Mouse (Mus musculus) E14TG2a.4 (cell line): Measurements from ENCODE around the gene Sox5.

Source experiments
- CTCF ChIP-seq: conservative IDR thresholded peaks from 2 replicates; pipeline ENCODE4 v1.5.1; 2014; ENCODE audit warnings: low read length
- NANOG ChIP-seq: IDR thresholded peaks from 2 replicates; pipeline ENCODE4 v1.6.1; 2014; ENCODE audit warnings: borderline replicate concordance, low read length, mixed read lengths
- POU5F1 ChIP-seq: IDR thresholded peaks from 2 replicates; pipeline ENCODE4 v1.6.1; 2014; ENCODE audit warnings: low read length, borderline replicate concordance

GRCm38 (mm10) chr6:144151957-144152356 lies 629.8 kb downstream of the Sox5 start:
- no peak for TF ChIP-seq CTCF
- no peak for TF ChIP-seq POU5F1
- TF ChIP-seq NANOG = no peak
